Mouse (Mus musculus) embryonic stem cell, embryonic (primary cell): ENCODE measurements at regions not wholly inside any gene's neighbourhood (a gene's known extent, or its start where the extent isn't known, plus 50 kb on each side); places are given as distances from the start of the nearest gene placed in this dataset.

Experiments
- CTCF ChIA-PET, 4 experiments: fragments of 300-600 bp in 2 of 4; fragments of 350-600 bp in 2 of 4; sonication (Branson Sonifier 250); formaldehyde crosslinking; loops; one replicate each; lab custom pipeline; 2022; ENCODE audit warnings: inconsistent platforms in 2 of 4; lab: Charles Lee
- POLR2A ChIA-PET, 4 experiments: fragments of 300-600 bp in 2 of 4; fragments of 350-600 bp in 2 of 4; sonication (Branson Sonifier 250); formaldehyde crosslinking; loops; one replicate each; lab custom pipeline; 2022; ENCODE audit warnings: antibody characterized with exemption in 4 of 4, inconsistent platforms in 1 of 4; lab: Charles Lee

- ChIA-PET CTCF (interaction anchor here in 2 of 4 experiments (0.7 to 1.1 kb wide), 2 partner anchors 70 to 1250 kb away, joined by 3 to 5 read pairs; no protein-coding TSS in a partner anchor), POLR2A (interaction anchor here in 1 of 4 experiments (0.9 to 1.6 kb wide), 2 partner anchors 29 to 64 kb away, joined by 3 to 4 read pairs; partner anchors contain the start of gene Csf3r)
Measured at GRCm38 (mm10) chr4:125960704-125961279, 63.6 kb upstream of the Csf3r start.

DNA sequence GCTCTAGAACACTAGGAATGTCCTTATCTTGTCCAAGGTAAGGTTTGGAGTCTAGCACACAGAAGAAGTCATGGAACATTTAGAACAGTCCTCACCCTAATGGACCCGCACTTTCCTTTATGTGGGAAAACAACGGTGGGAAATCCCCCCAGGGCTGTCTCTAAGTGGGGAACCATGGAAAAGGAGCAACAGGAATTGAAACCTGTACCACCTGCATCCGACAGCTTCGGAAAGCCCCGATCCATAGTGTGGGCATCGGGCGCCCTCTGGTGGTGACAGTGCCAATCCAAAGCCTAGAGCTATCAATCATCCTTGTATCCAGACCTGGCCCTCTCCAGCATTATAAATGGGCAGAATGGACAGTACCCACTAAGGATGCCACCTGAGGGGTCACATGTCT lies 61.7 kb upstream of the Csf3r start:
- ChIA-PET CTCF (interaction anchor here (0.5 to 2.3 kb wide), 97 partner anchors 8 to 1056 kb away, joined by 3 to 25 read pairs (median 4); no protein-coding TSS in a partner anchor), POLR2A (interaction anchor here in 3 of 4 experiments (0.5 to 1.3 kb wide), 7 partner anchors 13 to 958 kb away, joined by 3 to 6 read pairs (median 3); no protein-coding TSS in a partner anchor)
